ENCODE assay signal across 12 mouse cellular contexts in genomic region chr13:22063468-22063867, GRCm38 (mm10). TPM values are rescaled to one million over a fixed set of nuclear protein-coding genes. Genes with fewer than 3 reads are reported as not detected.
ATAC-seq and TF ChIP-seq lines count a peak whose summit lies in the region.
"Had no signal": no experiment of that assay in that cellular context is flagged by ENCODE, and none has a peak within 500 bp of the region (broad histone marks: within the 10 kb centered on the region; RNA-seq: fewer than 3 reads in every experiment).

No protein-coding gene starts in this region.

- H3K36me3 ChIP-seq in intestine, embryonic 15.5 days: no peaks in the 10 kb centered on the region
- H3K36me3 ChIP-seq in intestine, postnatal 0 days (ENCODE audit: control insufficient read depth, insufficient read depth): no peaks in the 10 kb centered on the region
- H3K36me3 ChIP-seq in intestine, embryonic 16.5 days (ENCODE audit: control insufficient read depth, insufficient read depth, low read length): no peaks in the 10 kb centered on the region
- no peaks in the 10 kb centered on the region for H3K36me3 ChIP-seq in hindbrain, embryonic 12.5 days
- H3K36me3 ChIP-seq: G1E had no signal

- no peaks in the 10 kb centered on the region for H3K4me1 ChIP-seq in intestine, embryonic 15.5 days (replicated peaks)
- H3K4me1 ChIP-seq in intestine, postnatal 0 days (replicated peaks; ENCODE audit: control insufficient read depth, insufficient read depth, low read length): no peaks in the 10 kb centered on the region
- H3K4me1 ChIP-seq in intestine, embryonic 16.5 days (ENCODE audit: control insufficient read depth, insufficient read depth, low read length): no peaks in the 10 kb centered on the region
- H3K4me1 ChIP-seq in hindbrain, embryonic 12.5 days: no peaks in the 10 kb centered on the region

- H3K4me3 ChIP-seq in intestine, embryonic 15.5 days (replicated peaks): no peak overlapping the region
- H3K4me3 ChIP-seq in intestine, postnatal 0 days (ENCODE audit: low read depth, low read length): no peak overlapping the region
- H3K4me3 ChIP-seq in intestine, embryonic 16.5 days (ENCODE audit: low read length): no peak overlapping the region
- no peak overlapping the region for H3K4me3 ChIP-seq in hindbrain, embryonic 12.5 days

- no peak overlapping the region for H3K4me2 ChIP-seq in intestine, embryonic 15.5 days (replicated peaks)
- no peak overlapping the region for H3K4me2 ChIP-seq in intestine, postnatal 0 days (replicated peaks; ENCODE audit: low read depth)
- H3K4me2 ChIP-seq in intestine, embryonic 16.5 days (ENCODE audit: low read depth, low read length): no peak overlapping the region
- H3K4me2 ChIP-seq in hindbrain, embryonic 12.5 days (replicated peaks): no peak overlapping the region

- H3K9ac ChIP-seq in intestine, embryonic 15.5 days: no peak overlapping the region
- no peak overlapping the region for H3K9ac ChIP-seq in intestine, postnatal 0 days (ENCODE audit: low read depth, low read length)
- no peak overlapping the region for H3K9ac ChIP-seq in intestine, embryonic 16.5 days (ENCODE audit: low read depth, low read length)
- no peak overlapping the region for H3K9ac ChIP-seq in hindbrain, embryonic 12.5 days

- 44% methylated on average over 1 of the region's 1 CpGs for WGBS in intestine, embryonic 15.5 days
- WGBS in intestine, postnatal 0 days: 18% methylated on average over 1 of the region's 1 CpGs
- WGBS in intestine, embryonic 16.5 days: 55% methylated on average over 1 of the region's 1 CpGs
- WGBS in hindbrain, embryonic 12.5 days: 74% methylated on average over 1 of the region's 1 CpGs

- TF ChIP-seq CTCF in intestine, postnatal 0 days (IDR thresholded peaks at IDR 0.05; ENCODE audit: low read depth): no peak

- ATAC-seq in intestine, embryonic 15.5 days: peak; percentile 51; the same call in 1 of the 2 replicates
- no peak for ATAC-seq in intestine, postnatal 0 days
- ATAC-seq in intestine, embryonic 16.5 days: peak; percentile 82
- ATAC-seq in hindbrain, embryonic 12.5 days (ENCODE audit: low FRiP score): no peak
- ATAC-seq: activated CD4-positive, CD25-positive, alpha-beta regulatory T cell, adult 4 months; CD4-positive, CD25-positive, alpha-beta regulatory T cell, adult 4 months; Patski had no signal

- no peak overlapping the region for H3K27ac ChIP-seq in intestine, embryonic 15.5 days
- H3K27ac ChIP-seq in intestine, postnatal 0 days (ENCODE audit: low read depth, low read length): no peak overlapping the region
- no peak overlapping the region for H3K27ac ChIP-seq in intestine, embryonic 16.5 days (ENCODE audit: low read length)
- no peak overlapping the region for H3K27ac ChIP-seq in hindbrain, embryonic 12.5 days

- no peaks in the 10 kb centered on the region for H3K27me3 ChIP-seq in intestine, embryonic 15.5 days (replicated peaks)
- no peaks in the 10 kb centered on the region for H3K27me3 ChIP-seq in intestine, postnatal 0 days (replicated peaks; ENCODE audit: control insufficient read depth, insufficient read depth, low read length)
- H3K27me3 ChIP-seq in intestine, embryonic 16.5 days (replicated peaks; ENCODE audit: control insufficient read depth, insufficient read depth, low read length): no peaks in the 10 kb centered on the region
- no peaks in the 10 kb centered on the region for H3K27me3 ChIP-seq in hindbrain, embryonic 12.5 days
- H3K27me3 ChIP-seq: CH12.LX, Patski had no signal

- no peaks in the 10 kb centered on the region for H3K9me3 ChIP-seq in intestine, embryonic 15.5 days
- H3K9me3 ChIP-seq in intestine, postnatal 0 days (ENCODE audit: control insufficient read depth): no peaks in the 10 kb centered on the region
- H3K9me3 ChIP-seq in intestine, embryonic 16.5 days (ENCODE audit: control insufficient read depth, low read length): no peaks in the 10 kb centered on the region
- no peaks in the 10 kb centered on the region; the same call in 1 of the 2 replicates for H3K9me3 ChIP-seq in hindbrain, embryonic 12.5 days (replicated peaks)
- H3K9me3 ChIP-seq: G1E had no signal

RNA-seq across cellular contexts. Expression of gene Hist1h2bj, which starts 20.5 kb away (rescaled TPM):
- polyA plus RNA-seq in intestine, embryonic 15.5 days (2015; fragmentation: Nextera tagmentation; extraction: Ambion mirVana): 9.6 and 9.9 TPM in 2 replicates
- 2.3 and 4.1 TPM in 2 replicates for polyA plus RNA-seq in intestine, postnatal 0 days (2015; fragmentation: Nextera tagmentation; extraction: Ambion mirVana)
- 4.7 and 7.7 TPM in 2 replicates for polyA plus RNA-seq in intestine, embryonic 16.5 days (2015; fragmentation: Nextera tagmentation; extraction: Ambion mirVana)
- polyA plus RNA-seq in hindbrain, embryonic 12.5 days (2016; fragmentation: Nextera tagmentation; extraction: Ambion mirVana): 7.2 and 11.9 TPM in 2 replicates
- polyA plus RNA-seq: Patski had no signal

RNA-seq across cellular contexts. Expression of gene Hist1h2ag, which starts 20.7 kb away (rescaled TPM):
- 23.9 and 40.6 TPM in 2 replicates for polyA plus RNA-seq in intestine, embryonic 15.5 days (2015; fragmentation: Nextera tagmentation; extraction: Ambion mirVana)
- 12.9 and 16.0 TPM in 2 replicates for polyA plus RNA-seq in intestine, postnatal 0 days (2015; fragmentation: Nextera tagmentation; extraction: Ambion mirVana)
- polyA plus RNA-seq in intestine, embryonic 16.5 days (2015; fragmentation: Nextera tagmentation; extraction: Ambion mirVana): 17.4 and 30.0 TPM in 2 replicates
- polyA plus RNA-seq in hindbrain, embryonic 12.5 days (2016; fragmentation: Nextera tagmentation; extraction: Ambion mirVana): 52.7 and 56.3 TPM in 2 replicates
- polyA plus RNA-seq: activated CD4-positive, CD25-positive, alpha-beta regulatory T cell, adult 4 months; CD4-positive, CD25-positive, alpha-beta regulatory T cell, adult 4 months; Patski had no signal

RNA-seq across cellular contexts. Expression of gene Vmn1r188, which starts 20.8 kb away (rescaled TPM):
- polyA plus RNA-seq in intestine, embryonic 15.5 days (2015; fragmentation: Nextera tagmentation; extraction: Ambion mirVana): not detected in 2 replicates
- polyA plus RNA-seq in intestine, postnatal 0 days (2015; fragmentation: Nextera tagmentation; extraction: Ambion mirVana): not detected in 2 replicates
- not detected in 2 replicates for polyA plus RNA-seq in intestine, embryonic 16.5 days (2015; fragmentation: Nextera tagmentation; extraction: Ambion mirVana)
- polyA plus RNA-seq in hindbrain, embryonic 12.5 days (2016; fragmentation: Nextera tagmentation; extraction: Ambion mirVana): not detected in 2 replicates
- polyA plus RNA-seq: activated CD4-positive, CD25-positive, alpha-beta regulatory T cell, adult 4 months; adrenal gland, adult 2 months; brain, embryonic 14.5 days; C2C12; CD4-positive, CD25-positive, alpha-beta regulatory T cell, adult 4 months; G1E; Patski had no signal

RNA-seq across cellular contexts. Expression of gene Hist1h4i, which starts 22.3 kb away (rescaled TPM):
- 21.0 and 23.6 TPM in 2 replicates for polyA plus RNA-seq in intestine, embryonic 15.5 days (2015; fragmentation: Nextera tagmentation; extraction: Ambion mirVana)
- polyA plus RNA-seq in intestine, postnatal 0 days (2015; fragmentation: Nextera tagmentation; extraction: Ambion mirVana): 9.4 and 9.9 TPM in 2 replicates
- polyA plus RNA-seq in intestine, embryonic 16.5 days (2015; fragmentation: Nextera tagmentation; extraction: Ambion mirVana): 18.8 and 22.0 TPM in 2 replicates
- 18.2 and 20.9 TPM in 2 replicates for polyA plus RNA-seq in hindbrain, embryonic 12.5 days (2016; fragmentation: Nextera tagmentation; extraction: Ambion mirVana)

RNA-seq across cellular contexts. Expression of gene Hist1h2bk, which starts 27.8 kb away (rescaled TPM):
- polyA plus RNA-seq in intestine, embryonic 15.5 days (2015; fragmentation: Nextera tagmentation; extraction: Ambion mirVana): 5.0 and 5.8 TPM in 2 replicates
- polyA plus RNA-seq in intestine, postnatal 0 days (2015; fragmentation: Nextera tagmentation; extraction: Ambion mirVana): 0.90 and 1.8 TPM in 2 replicates
- polyA plus RNA-seq in intestine, embryonic 16.5 days (2015; fragmentation: Nextera tagmentation; extraction: Ambion mirVana): 1.8 and 2.9 TPM in 2 replicates
- polyA plus RNA-seq in hindbrain, embryonic 12.5 days (2016; fragmentation: Nextera tagmentation; extraction: Ambion mirVana): 5.5 and 9.1 TPM in 2 replicates

Comparison
In these comparisons a context has a peak if more than half of its experiments do, and no peak if none do; other contexts are left out.
1. ATAC-seq: peak in intestine, embryonic 15.5 days (single experiment) and intestine, embryonic 16.5 days (single experiment); none in intestine, postnatal 0 days (single experiment) and hindbrain, embryonic 12.5 days (single experiment).